Mouse (Mus musculus) neutrophil, adult 65 days (primary cell): ENCODE results near the gene Dguok. TPM values are rescaled to one million over a fixed set of nuclear protein-coding genes. Genes with fewer than 3 reads are reported as not detected.

ENCODE experiments used
- total RNA-seq: library from RNA; stranded (reverse); gene quantifications from 2 replicates; pipeline ENCODE4 v1.2.4, GENCODE M21; 2023

Gene Dguok
- 11.7 and 14.1 TPM in 2 replicates for total RNA-seq

DNA sequence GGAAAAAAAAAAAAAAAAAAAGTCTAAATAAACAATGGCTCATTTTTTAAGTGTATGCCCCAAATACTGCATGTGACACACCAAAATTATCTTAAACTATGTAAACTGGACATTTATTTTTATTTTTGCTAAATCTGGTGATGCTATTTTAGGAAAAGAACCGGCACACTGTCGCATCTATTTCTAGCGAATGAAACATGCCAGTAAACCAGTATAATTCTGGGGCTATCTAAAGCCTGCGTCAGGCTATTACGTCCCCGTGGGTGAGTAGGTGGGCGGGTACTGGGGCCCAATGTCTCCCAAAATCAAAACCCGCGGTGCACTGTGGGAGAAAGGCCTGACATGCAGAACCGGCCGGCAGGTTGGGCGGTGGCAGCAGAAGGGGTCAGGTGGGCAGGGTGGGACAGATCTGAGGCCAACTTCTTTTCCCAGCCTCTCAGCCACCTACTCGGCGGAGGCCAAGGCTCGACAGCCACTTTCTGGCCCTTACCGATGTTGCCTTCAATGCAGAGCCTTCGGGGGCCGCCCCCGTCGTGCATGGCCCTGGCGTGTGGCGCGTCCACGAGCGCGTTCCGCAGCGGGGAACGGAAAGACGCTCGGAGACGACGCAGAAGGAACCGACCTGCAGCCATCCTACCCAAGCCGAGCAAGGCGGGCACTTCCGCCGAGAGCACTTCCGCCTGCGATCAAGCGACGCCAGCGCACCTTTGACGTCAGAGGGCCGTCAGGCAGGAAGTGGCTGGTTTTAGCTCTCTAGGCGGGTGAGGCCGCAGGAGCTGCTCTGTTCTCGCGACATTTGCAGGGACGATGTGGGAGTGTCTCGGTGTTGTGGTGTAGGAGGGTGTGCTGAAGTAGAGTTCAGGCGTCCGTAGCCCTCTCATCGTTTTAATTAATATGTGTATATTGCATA is at the start of gene Dguok:
TSS of gene Dguok (minus strand) at position 712 of the 910 bp plus-strand sequence.

GRCm38 (mm10) chr6:83536028-83536794 is 29.4 kb upstream of the Dguok start, which contains the start of gene Actg2:
Gene Actg2 (minus strand): TSS chr6:83536265.

GRCm38 (mm10) chr6:83459034-83459644 is 47.6 kb downstream of the Dguok start, which contains the start of gene Tet3:
Gene Tet3 (minus strand): TSS chr6:83459084.

Other genes with a start within 250 kb of the Dguok start
- gene Mthfd2, start 181.1 kb downstream of the Dguok start, total RNA-seq = 18.4 and 19.1 TPM in 2 replicates
- gene Mob1a, start 181.0 kb downstream of the Dguok start, total RNA-seq = 180 and 209 TPM in 2 replicates
- 9.3 and 11.1 TPM in 2 replicates for gene Bola3, start 157.8 kb downstream of the Dguok start, total RNA-seq
- 52.2 and 84.2 TPM in 2 replicates for gene Tet3, start 47.9 kb downstream of the Dguok start, total RNA-seq
- not detected in 2 replicates for gene Actg2, start 29.3 kb upstream of the Dguok start, total RNA-seq
- 16.9 and 19.7 TPM in 2 replicates for gene Stambp, start 65.8 kb upstream of the Dguok start, total RNA-seq
- not detected in 2 replicates for gene Clec4f, start 149.2 kb upstream of the Dguok start, total RNA-seq
- not detected in 2 replicates for gene Cd207, start 170.9 kb upstream of the Dguok start, total RNA-seq
- not detected in 2 replicates for gene Vax2, start 204.3 kb upstream of the Dguok start, total RNA-seq
- gene Atp6v1b1, start 236.0 kb upstream of the Dguok start, total RNA-seq = not detected in 2 replicates